Mouse (Mus musculus) heart, embryonic 16.5 days (tissue): Measurements from ENCODE around the gene Qsox1. TPM values are rescaled to one million over a fixed set of nuclear protein-coding genes. Genes with fewer than 3 reads are reported as not detected.

Source experiments
- ATAC-seq: fragments of 200-750 bp; cut with Nextera tagmentation; replicated peaks from 2 replicates; pipeline ENCODE4 v1.8.0; 2017; ENCODE audit warnings: moderate number of reproducible peaks; ENCODE audit not compliant: insufficient read depth, low FRiP score; ENCODE audit errors: extremely low read depth
- H3K27ac ChIP-seq: fragments of 300-500 bp; sonication (generic); 2 replicates; pipeline ENCODE4 v1.5.1; 2014; ENCODE audit warnings: mild to moderate bottlenecking, low read length, control low read depth, moderate library complexity
- H3K27me3 ChIP-seq: fragments of 300-500 bp; sonication (generic); 2 replicates; pipeline ENCODE4 v1.6.1; 2014; ENCODE audit warnings: low read length, mixed read lengths; ENCODE audit not compliant: control insufficient read depth, insufficient read depth
- H3K36me3 ChIP-seq: fragments of 300-500 bp; sonication (generic); 2 replicates; pipeline ENCODE4 v1.6.1; 2014; ENCODE audit not compliant: control insufficient read depth, insufficient read depth
- H3K4me1 ChIP-seq: fragments of 300-500 bp; sonication (generic); 2 replicates; pipeline ENCODE4 v1.6.1; 2014; ENCODE audit warnings: low read length, mixed read lengths; ENCODE audit not compliant: control insufficient read depth, insufficient read depth
- H3K4me2 ChIP-seq: fragments of 300-500 bp; sonication (generic); 2 replicates; pipeline ENCODE4 v1.6.1; 2014; ENCODE audit warnings: low read depth, mild to moderate bottlenecking, control low read depth, low read length
- H3K4me3 ChIP-seq: fragments of 300-500 bp; sonication (generic); 2 replicates; pipeline ENCODE4 v1.5.1; 2014; ENCODE audit warnings: mild to moderate bottlenecking, control low read depth, low read length
- H3K9ac ChIP-seq: fragments of 300-500 bp; sonication (generic); 2 replicates; pipeline ENCODE4 v1.6.1; 2014; ENCODE audit warnings: low read length, control low read depth
- H3K9me3 ChIP-seq: fragments of 300-500 bp; sonication (generic); replicated peaks from 2 replicates; pipeline ENCODE4 v1.6.1; 2016; ENCODE audit warnings: low read length; ENCODE audit not compliant: control insufficient read depth
- WGBS: fragments of 180-500 bp; shearing (Covaris S2); extraction: QIAGEN DNeasy Blood & Tissue Kit; methylation state at CpG from one replicate; pipeline ENCODE4 v1.1.7; 2014; 5-methylcytosine and 5-hydroxymethylcytosine counted together
- polyA plus RNA-seq: library from polyadenylated mRNA; unstranded; fragments of >200 nt; fragmentation: Nextera tagmentation; extraction: Ambion mirVana; gene quantifications from 2 replicates; pipeline ENCODE4 v1.2.1, GENCODE M21; 2015

The Qsox1 gene
- polyA plus RNA-seq, 1 experiment from 2014 or later: 25.1 TPM

DNA sequence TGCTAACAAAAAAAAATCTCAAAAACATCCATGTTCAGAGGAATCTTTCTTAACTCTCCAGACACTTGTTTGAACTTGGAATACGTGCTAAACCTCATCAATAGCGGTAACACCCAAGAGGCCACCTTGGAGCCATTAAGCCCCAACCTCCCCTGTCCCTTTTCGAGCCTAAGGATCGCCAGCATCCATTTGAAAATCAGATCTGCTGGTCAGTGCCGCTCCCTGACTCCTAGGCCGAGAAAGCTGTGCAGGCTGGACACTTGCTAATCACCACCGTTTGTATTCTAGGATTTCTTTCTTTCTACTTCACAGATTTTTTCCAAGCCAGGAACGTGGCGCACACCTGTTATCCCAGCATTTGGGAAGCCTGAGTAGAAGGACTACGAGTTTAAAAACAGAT is 84.9 kb downstream of the Qsox1 start:
- no peak overlapping the region for H3K4me3 ChIP-seq
- no peak overlapping the region for H3K27ac ChIP-seq
- H3K4me2 ChIP-seq: no peak overlapping the region
- H3K27me3 ChIP-seq: peaks cover 72% of the 10 kb centered on the region
- no peak for ATAC-seq
- no peaks in the 10 kb centered on the region for H3K9me3 ChIP-seq
- no peak overlapping the region for H3K9ac ChIP-seq
- WGBS: 25% methylated on average over 10 of the region's 10 CpGs
- no peaks in the 10 kb centered on the region for H3K4me1 ChIP-seq
- no peaks in the 10 kb centered on the region for H3K36me3 ChIP-seq

Other genes starting within 250 kb of the Qsox1 start
- gene Lhx4, start 61.2 kb downstream of the Qsox1 start, polyA plus RNA-seq: not detected in 2 replicates
- 5.1 and 6.6 TPM in 2 replicates for gene Cep350, start 160.4 kb upstream of the Qsox1 start, polyA plus RNA-seq
- gene Tor1aip2, start 222.5 kb upstream of the Qsox1 start, polyA plus RNA-seq: 75.5 and 80.6 TPM in 2 replicates
- 30.4 and 34.9 TPM in 2 replicates for gene Tor1aip1, start 223.6 kb upstream of the Qsox1 start, polyA plus RNA-seq